Mouse (Mus musculus) brain, embryonic 18.5 days (tissue): ENCODE measurements around the gene St5.

Experiments
- DNase-seq: peaks from one replicate; pipeline ENCODE4 v3.0.0-alpha.2; 2012; ENCODE audit warnings: low read depth, low spot score

The St5 gene

DNA sequence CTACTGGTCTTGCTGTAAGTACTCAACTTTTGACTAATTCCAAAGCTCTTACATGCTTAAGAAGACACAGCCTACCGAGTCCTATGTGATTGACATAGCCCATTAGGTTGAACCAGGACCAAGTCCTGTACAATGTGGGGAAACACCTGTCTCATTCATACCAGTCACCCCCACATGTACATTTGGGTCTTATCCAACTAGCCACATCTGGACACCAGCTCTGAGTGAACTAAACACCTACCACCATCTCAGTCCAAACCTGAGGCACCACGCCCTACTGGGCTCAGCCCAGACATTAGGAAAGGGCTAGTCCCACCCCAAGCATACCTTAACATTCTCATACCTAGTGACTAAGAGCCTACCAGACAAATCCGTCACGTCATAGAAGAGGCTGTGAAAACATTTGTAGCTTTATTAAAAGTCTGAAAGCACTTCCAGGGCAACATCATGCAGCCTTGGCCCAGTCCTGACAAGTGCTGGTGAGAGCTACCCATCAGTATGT, 135.0 kb downstream of the St5 start:
- DNase-seq = no peak

DNA sequence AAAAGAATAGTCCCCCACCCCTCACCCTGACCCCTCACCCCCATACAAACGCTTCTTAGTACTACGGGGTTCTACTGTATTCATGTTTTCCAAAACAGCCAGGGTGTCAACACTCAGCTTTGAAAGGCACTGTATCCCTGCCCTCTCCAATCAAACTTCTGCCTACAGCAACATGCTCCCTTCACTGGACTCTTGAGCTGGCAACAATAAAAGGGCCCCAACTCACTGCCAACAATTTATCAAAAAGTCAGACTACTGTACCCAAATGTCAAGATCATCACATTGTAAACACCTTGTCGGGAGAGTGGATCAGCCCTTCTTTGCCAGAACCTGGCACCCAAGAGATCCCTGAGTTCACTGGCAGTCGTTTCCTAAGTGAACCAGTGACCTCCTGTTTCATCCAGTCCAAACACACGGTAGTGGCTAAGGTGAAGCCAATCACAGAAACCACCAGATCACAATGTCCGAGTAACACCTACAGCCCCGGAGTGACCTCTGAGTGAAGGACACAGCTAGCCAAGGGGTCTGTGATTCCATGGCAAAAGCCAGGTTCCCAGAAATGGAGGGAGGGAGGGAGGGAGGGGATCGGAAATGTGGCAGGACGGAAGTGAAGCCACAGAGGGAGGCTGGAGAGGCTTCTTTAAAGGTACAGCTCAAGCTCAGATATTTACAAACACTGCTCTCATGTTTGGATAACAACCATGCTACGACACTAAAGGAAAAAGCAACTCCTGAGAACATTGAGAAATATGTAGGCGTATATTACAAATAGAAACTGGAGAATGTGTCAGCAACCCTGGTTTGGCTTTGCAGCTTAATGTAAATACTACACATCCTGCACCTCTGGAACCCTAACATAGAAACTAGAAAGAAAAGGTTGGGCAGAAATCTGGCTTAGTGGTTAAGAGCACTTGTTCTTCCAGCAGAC, 136.3 kb downstream of the St5 start:
- no peak for DNase-seq

DNA sequence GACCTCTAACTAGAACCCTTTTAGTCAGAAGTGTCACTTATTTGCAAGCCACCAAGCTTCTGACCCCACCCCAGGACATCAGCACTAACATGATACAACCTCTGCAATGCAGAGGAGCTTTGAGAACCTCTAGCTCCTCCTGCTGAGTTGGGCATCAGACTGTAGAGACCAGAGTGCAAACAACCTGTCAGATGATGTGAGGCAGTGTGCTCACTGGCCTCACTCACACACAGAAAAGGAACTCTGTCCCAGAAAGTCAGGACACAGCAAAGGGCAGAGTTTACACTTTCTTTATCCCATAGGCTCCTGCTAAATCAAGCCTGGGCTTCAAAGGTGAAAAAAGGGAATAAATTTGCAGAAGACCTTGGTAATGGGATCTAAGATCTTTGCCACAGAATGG, 137.1 kb downstream of the St5 start:
- no peak for DNase-seq

- DNase-seq = no peak
These were observed 139.5 kb downstream of the St5 start for GRCm38 (mm10) chr7:109563775-109564362.

DNA sequence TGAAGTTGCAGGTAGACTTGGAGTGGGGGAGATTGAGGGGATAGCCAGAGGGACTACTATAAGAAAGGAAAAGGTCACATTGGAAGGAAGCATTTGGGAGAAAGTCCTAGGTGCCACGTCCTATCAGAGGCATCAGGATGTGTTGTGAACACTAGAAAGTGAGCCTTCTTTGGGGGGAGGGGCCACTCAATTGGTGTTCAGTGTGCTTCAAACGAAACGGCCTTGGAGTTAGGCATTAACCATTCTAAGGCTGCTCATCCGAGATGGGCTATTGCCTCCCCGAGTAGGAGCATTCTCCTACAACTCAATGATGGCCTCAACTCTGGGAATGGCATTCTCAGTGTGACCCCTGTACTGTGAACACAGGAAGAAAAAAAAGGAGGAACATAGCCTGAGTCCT, 140.7 kb downstream of the St5 start:
- no peak for DNase-seq

GRCm38 (mm10) chr7:109562154-109562599, 141.2 kb downstream of the St5 start:
- no peak for DNase-seq

GRCm38 (mm10) chr7:109561466-109562153, 141.8 kb downstream of the St5 start:
- DNase-seq = no peak

- no peak for DNase-seq
These were observed 143.9 kb downstream of the St5 start for GRCm38 (mm10) chr7:109559536-109559935.

- no peak for DNase-seq
These were observed 156.7 kb downstream of the St5 start for GRCm38 (mm10) chr7:109546726-109547125.

DNA sequence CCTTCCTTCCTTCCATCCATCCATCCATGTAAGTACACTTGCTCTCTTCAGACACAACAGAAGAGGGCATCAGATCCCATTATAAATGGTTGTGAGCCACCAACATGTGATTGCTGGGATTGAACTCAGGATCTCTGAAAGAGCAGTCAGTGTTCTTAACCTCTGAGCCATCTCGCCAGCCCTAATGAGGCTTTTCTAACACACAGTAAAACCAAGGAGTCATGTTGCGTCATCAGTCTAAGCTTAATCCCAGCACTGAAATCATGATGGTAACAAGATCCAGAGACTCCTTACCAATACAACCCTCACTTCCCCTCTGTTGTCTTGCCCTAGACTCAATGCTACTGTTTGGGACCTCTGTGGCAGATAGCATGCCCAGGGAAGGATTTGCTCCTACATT, 157.2 kb downstream of the St5 start:
- DNase-seq = no peak

GRCm38 (mm10) chr7:109545255-109545993, 158.0 kb downstream of the St5 start:
- DNase-seq = no peak

- no peak for DNase-seq
These were observed 158.6 kb downstream of the St5 start for GRCm38 (mm10) chr7:109544792-109545191.

GRCm38 (mm10) chr7:109542364-109542628, 161.1 kb downstream of the St5 start:
- no peak for DNase-seq

DNA sequence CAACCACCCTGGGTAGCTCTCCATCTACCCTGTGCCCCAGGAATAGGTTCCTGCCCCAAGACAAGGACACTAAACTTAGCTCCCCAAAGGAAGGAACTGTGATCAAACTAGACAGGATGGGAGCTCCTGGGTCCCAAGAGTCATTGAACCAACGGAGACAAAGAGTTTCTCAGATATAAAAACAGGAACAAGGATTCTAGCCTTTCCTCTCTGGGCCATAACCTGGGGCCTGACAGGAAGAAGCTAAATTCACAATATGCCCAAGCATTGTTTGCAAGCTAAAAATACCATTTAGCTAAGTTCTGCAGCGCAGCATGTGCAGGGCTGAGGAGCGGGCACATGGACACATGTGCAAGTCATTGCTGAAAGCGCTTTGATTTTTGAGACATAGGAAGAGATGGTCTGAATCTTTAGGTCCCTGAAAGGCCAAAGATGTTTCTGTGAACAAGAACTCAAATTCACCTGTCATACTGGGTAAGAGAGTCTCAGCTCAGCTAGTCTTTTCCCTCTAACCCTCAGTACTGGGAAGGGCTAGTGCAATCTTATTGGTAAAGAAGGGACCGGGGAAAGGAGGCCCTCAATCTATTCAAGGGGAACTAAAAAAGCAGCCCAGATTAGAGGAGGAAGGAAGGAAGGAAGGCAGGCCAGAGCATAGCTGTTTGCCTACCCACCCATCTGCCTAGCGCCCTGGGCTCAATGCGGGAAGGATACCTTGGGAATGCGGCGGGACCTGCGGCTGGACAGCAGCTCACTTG, 161.6 kb downstream of the St5 start:
- no peak for DNase-seq

- no peak for DNase-seq
These were observed 162.5 kb downstream of the St5 start for GRCm38 (mm10) chr7:109540902-109541301.

GRCm38 (mm10) chr7:109536451-109536946, 166.9 kb downstream of the St5 start:
- DNase-seq = peak; percentile 37

GRCm38 (mm10) chr7:109534921-109535320, 168.5 kb downstream of the St5 start:
- DNase-seq = no peak

DNA sequence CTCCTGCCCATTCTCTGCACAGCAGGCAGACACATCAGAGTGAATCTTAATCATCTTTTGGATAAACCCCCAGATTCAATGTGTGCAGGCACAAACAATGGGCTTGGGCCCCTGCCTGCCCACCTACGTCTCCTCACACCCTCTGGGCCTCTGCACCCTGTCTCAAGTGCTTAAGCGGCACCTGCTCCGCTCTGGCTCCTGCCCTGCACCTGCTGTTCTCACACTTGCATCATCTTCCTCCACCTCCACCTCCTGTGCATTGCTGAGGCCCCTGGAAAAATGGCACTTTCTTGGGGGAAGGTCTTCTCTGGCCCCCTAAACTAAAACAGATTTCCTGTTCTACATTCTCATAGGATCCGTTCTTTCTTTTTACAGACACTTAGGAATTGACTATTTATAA, 169.5 kb downstream of the St5 start:
- DNase-seq = no peak

DNA sequence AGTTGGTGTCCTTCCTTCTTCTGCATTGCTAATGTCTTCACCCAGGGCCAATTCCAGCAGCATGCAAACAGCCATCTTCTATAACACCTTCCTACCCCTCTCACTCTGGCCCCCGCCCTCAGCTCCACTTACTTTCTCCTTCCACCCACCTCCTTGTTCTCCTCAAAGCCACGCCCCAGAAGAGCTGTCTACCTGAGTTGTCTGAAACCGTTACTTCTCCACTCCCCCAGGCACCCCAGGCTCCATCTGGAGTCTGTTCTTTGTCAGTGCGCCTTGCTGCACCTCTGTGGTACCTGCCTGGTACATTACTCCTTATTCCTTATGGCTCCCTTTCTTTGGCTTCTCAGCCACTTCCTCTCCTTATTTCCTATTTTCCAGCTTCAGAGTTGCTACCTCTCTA, 170.3 kb downstream of the St5 start:
- no peak for DNase-seq

DNA sequence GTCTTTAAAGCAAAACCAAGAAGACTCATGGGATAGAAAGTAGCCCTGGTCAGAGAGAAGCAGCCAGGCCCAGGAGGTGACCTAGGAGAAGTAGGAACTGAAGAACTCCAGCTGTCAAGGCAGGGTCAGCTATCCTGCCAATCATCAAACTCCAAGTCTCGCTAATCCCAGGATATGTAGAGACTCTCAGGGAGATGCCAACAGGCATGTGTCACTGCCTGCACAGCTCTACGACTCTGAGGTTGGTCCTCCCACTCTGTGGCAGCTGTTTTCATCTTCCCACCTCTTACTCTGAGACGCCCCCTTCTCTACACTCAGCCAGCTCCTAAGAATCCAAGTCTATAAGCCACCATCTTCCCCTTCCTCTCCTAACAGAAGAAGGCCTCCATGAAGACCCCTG, 170.7 kb downstream of the St5 start:
- no peak for DNase-seq

- no peak for DNase-seq
These were observed 171.9 kb downstream of the St5 start for GRCm38 (mm10) chr7:109531501-109531900.
